In the genomic region with DNA sequence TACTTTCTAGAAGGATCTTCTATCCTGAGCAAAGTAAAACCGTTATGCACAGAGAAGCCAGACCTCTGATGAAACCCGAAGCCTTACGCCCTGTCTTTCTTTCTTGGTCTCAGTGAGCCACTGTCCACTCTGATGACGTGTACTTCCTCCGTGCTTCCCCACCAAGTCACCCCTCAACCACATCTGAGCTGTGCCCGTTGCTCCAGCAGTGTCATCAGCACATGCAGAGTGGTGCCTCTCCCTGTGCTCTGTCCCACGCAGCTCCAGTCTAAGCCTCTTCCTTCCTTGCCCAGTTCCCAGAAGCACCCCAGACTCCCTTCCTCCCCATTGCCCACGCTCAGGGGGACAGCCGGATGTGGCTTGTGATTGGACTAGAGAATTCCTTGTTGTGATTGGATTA, we compare ENCODE assay signal across 17 mouse cellular contexts.
"Had no signal": no experiment of that assay in that cellular context is flagged by ENCODE, and none has a peak within 500 bp of the region (broad histone marks: within the 10 kb centered on the region; RNA-seq: fewer than 3 reads in every experiment).

No protein-coding gene starts in this region.

- H3K27me3 ChIP-seq: liver, embryonic 13.5 days; midbrain, embryonic 15.5 days; neural tube, embryonic 13.5 days had no signal

- H3K4me2 ChIP-seq: liver, embryonic 13.5 days; lung, embryonic 14.5 days; midbrain, embryonic 11.5 days; midbrain, embryonic 15.5 days; neural tube, embryonic 13.5 days had no signal

- H3K4me3 ChIP-seq: layer of hippocampus, adult 2 months; liver, embryonic 13.5 days; midbrain, embryonic 15.5 days; neural tube, embryonic 13.5 days had no signal

- H3K27ac ChIP-seq: kidney, postnatal 0 days; layer of hippocampus, adult 2 months; liver, embryonic 13.5 days; midbrain, embryonic 15.5 days; neural tube, embryonic 13.5 days had no signal

- ATAC-seq: intestine, postnatal 0 days; midbrain, embryonic 15.5 days had no signal

- H3K36me3 ChIP-seq: liver, embryonic 13.5 days; midbrain, embryonic 15.5 days; neural tube, embryonic 13.5 days had no signal

- H3K4me1 ChIP-seq: liver, embryonic 13.5 days; midbrain, embryonic 15.5 days; neural tube, embryonic 13.5 days had no signal

- H3K9me3 ChIP-seq: liver, embryonic 13.5 days; midbrain, embryonic 15.5 days; neural tube, embryonic 13.5 days had no signal

- DNase-seq: kidney, adult 2 months; kidney, postnatal 25 days; layer of hippocampus, adult 9-11 months; liver, embryonic 13.5 days; lung, embryonic 14.5 days; lung, postnatal 10 days; lung, postnatal 36 days; retina, postnatal 1 day; right cerebral cortex, postnatal 25 days; thymus, adult 18-20 months; thymus, postnatal 36 days had no signal

- H3K9ac ChIP-seq: liver, embryonic 13.5 days; lung, embryonic 14.5 days; midbrain, embryonic 15.5 days; neural tube, embryonic 13.5 days had no signal
